Mouse (Mus musculus) skeletal muscle tissue, adult 2 months (tissue): ENCODE measurements around the gene Dolpp1.

Experiments used
- DNase-seq: peaks from one replicate; pipeline ENCODE4 v3.0.0-alpha.2; 2012; ENCODE audit warnings: low read depth, low spot score

The Dolpp1 gene

DNA sequence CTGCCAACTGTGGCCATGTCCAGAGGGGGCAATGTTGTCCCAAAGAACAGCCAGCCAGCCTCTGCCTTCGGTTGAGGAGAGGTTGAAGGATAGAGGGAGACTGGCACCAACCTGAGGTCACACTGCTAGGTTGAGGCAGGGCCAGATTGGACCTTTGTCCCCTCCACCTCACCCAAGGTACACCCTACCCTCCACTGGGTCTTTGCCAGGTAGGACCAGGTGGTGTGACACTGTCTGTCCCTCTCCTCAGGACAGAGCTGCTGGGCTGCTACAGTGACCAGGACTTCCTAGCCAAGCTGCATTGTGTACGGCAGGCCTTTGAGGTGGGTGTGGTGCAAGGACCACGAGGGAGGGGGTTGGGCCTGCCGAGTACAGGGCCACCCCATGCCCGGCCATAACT is 14.3 kb upstream of the Dolpp1 start:
- DNase-seq = no peak

- DNase-seq = no peak
Measured at GRCm38 (mm10) chr2:30379307-30379706, 12.7 kb upstream of the Dolpp1 start.

DNA sequence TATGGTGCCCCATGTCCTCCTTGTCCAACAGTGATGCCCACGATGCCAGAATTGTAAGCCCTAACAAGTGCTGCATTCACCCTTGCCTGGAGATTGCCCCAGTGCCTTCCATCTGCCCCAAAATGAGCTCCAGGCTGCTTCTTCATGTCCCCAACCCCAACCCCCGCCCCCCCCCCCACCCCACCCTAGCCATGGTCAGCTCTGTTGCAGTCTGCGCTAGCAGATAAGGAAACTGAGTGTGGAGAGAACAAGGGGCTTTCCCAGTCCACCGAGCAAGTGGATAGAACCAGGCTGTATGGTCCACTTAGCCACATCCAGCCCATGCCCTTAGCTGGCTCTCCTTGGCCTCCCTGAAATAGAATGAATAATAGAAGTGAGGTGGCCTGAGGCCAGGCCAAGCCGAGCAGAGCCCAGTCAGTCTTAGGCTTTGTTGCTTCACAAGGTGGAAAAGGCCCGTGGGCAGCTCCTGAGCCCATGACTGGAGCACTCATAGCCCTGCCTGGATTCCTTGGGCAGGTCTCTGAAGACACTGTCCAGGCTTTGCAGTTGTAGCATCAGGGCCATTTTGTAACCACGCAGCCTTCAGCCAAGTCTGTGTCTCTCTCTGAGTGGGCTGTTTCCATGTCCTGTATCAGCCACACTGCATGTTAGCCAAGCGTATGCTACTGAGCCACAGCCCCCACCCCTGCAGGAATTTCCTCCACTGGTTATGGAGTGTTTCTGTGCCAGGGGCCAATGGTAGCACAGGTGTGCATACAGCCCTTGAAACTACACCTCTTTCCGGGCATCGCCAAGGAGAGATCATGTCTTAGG is 11.3 kb upstream of the Dolpp1 start:
- DNase-seq = no peak

- peak; percentile 58 for DNase-seq
Measured at GRCm38 (mm10) chr2:30381377-30381725, 10.7 kb upstream of the Dolpp1 start.

DNA sequence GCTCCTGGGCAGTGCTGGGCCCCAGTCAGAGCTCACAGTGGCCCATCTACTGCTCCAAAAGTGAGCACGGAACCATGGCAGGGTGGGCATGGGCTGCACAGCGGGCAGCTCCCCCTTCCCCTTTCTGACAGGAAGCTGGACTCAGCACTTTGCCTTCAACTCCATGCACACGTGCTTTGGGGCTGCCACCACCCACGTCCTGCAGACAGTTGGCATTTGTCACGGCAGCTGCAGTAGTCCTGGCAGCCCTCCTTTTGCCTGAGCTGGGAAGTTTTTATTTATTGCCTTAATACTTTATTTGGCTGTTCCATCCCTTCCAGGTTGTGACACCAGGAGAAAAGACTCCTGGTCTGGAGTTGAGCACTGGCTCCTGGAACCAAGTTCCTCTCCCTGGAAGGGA is 7.2 kb upstream of the Dolpp1 start:
- no peak for DNase-seq

- DNase-seq = no peak
Measured at GRCm38 (mm10) chr2:30385591-30385990, 6.5 kb upstream of the Dolpp1 start.

GRCm38 (mm10) chr2:30386913-30387312 is 5.1 kb upstream of the Dolpp1 start:
- no peak for DNase-seq

DNA sequence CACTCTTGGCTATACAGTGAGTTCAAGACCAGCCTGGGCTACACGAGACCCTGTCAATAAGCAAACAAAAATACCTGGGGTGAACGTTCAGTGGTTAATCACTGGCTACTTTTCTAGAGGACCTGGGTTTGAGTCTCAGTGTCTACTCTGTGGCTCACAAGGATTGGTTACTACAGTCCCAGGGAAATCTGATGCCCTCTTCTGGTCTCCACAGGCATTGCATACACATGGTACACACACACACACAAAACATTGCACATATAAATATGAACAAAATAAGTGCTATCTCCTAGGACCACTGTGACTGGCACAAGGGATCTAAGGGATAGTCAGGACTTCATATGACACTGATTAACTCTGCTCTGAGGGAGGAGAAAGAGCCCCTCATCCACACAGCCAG is 3.1 kb upstream of the Dolpp1 start:
- no peak for DNase-seq

GRCm38 (mm10) chr2:30392577-30393369 is 719 bp downstream of the Dolpp1 start:
- peak; percentile 71 for DNase-seq

DNA sequence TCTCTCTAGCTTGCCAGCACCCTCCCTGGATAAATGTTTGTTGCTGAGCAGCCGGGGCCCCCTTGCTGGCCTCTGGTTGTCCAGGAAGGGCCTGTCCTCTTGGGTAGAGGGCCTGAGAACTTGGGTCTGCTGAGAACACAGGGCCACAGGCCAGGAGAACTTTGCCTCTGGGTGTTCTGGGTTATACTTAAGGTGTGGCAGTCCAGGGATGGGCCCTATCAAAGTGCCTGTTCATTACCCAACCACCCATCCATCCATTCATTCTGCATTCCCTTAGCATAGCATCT is 1.3 kb downstream of the Dolpp1 start:
- DNase-seq = no peak

GRCm38 (mm10) chr2:30395757-30396156 is 3.7 kb downstream of the Dolpp1 start:
- no peak for DNase-seq

DNA sequence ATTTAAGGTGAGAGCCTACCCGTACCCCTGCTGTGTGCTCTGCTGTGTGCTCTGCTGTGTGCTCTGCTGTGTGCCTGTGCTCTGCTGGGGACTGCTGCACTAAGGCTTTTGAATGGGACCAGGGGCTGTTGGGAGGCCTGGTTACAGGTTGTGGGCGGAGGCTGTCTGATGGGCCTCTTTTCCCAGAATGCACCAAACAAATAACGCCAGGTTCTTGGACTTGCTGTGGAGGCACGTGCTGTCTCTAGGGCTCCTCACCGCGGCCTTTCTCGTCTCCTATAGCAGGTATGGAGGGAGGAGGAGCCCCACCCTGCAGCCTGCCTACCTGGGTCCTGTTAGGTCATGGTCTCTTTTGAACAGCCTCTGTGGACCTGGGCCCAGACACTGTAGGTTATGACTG is 4.2 kb downstream of the Dolpp1 start:
- DNase-seq = no peak

GRCm38 (mm10) chr2:30397986-30398512 is 6.0 kb downstream of the Dolpp1 start:
- DNase-seq = no peak

DNA sequence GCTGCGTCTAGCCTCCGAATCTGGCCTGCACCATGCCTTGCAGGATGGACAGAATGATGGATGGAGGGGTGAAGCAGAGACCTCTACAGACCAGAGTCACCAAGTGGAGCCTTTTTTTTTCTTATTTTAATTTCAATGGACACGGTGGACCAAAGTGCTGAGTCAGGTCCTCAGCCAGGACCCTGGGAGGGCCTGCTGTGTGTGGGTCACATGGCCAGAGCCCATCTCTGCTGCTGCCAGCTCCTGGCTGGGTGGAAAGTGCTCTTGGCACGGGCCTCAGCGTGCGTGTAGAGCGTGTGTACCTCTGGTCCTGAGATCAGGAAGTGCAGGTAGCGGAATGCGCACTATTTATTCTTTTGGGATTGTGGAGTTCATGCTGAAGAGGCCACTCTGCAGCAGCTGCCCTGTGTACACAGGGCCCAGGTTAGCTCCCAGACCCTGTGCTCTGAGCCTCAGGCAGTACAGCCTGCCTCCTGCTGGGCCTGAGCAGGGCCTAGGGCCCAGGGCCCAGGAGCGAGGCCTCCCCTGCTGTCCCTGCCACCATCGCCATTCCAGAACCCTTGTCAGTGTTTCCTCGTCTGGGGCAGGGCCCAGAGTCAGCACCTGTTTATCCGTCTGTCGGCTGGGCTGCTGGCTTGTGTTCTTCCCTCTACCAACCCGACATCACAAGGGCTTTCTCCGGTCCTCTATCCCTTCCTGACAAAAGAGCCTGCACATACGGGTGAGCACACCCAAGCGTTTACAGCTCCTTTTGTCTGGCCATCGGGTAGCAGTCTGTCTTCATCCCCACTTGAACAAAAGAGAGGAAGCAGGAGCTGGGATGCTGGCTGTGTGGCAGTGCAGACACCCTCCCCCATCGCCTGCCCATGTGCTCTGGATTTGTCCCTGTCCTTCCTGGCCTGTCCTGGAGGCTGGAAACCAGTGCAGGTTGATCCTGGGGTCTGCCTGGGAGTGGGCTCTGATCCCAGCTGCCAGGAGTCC is 7.4 kb downstream of the Dolpp1 start:
- DNase-seq = no peak

DNA sequence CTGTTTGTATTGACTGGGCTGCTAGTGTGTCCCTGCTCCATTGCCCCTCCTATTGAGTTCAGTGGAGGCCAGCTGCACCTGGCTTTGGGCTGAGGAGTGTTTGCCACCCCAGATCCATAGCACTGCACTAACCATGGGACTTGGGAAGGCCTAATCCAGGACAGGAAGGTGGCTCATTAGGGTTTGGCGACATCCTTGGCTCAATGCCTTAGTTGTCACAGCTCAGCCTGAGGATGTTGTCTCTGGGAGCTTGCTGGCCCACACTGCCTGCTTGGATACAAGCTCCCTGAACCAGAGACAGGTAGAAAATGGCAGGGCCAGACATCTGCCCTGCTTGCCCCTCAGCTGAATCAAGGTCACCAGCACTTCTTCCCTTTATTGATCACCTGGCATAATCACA is 9.5 kb downstream of the Dolpp1 start:
- no peak for DNase-seq

DNA sequence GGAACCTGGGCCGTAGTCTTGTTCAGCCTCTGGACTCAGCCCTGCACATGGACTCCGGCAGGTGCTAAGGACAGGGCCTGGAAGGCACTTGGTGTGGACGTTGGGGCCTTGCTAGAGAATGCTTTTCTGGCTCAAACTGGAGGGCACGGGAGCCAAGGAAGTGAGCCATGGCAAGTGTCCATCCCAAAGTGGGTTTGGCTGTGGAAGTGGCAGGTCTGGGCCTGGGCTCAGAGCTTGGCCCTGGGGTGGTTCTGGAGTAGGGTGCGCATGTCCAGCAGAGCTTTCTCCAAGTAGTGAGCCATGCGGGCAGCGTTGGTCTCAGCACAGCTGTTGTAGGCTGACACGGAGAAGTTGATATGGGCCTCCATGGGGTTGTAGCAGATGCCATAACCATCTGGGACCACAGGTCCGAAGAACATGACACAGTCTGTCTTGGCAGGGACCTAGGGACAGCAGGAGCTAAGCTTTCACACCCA is 10.3 kb downstream of the Dolpp1 start:
- peak; percentile 86 for DNase-seq

DNA sequence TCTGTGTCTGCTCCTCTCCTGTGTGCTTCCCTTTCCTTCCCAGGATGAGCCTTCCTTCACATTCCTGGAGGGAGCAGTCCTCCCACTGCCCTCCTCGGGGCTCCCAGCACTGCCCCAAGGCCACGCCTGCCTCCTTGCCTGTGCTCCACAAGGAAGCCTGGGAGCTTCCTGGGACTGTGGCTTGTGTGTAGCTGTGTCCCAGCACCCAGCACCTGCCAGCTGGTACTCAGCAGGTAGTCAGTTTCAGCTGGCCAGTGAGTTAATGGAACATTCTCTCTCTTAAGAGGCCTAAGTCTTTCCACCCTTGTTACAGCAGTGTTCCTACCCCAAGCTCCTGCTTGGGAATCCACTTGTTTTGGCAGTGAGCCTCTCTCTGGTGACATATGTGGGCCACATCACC is 10.8 kb downstream of the Dolpp1 start:
- no peak for DNase-seq

DNA sequence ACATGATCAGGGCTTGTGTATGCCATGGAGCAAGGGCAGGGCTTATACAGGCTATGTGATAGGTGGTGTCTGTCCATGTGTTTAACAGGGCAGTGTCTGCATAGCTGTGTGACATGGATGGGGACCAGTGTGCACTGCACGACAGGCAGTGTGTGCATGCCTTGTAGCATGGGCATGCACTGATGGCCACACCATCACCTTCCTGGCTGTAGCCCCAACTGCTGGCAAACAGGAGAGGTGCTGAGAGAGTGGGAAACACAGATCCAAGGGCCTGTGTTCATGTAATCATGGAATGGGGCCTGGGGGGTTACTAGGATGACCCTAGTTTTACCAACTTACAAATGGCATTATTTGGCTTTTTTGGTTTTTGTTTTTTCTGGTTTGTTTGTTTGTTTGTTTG is 11.8 kb downstream of the Dolpp1 start:
- DNase-seq = no peak

DNA sequence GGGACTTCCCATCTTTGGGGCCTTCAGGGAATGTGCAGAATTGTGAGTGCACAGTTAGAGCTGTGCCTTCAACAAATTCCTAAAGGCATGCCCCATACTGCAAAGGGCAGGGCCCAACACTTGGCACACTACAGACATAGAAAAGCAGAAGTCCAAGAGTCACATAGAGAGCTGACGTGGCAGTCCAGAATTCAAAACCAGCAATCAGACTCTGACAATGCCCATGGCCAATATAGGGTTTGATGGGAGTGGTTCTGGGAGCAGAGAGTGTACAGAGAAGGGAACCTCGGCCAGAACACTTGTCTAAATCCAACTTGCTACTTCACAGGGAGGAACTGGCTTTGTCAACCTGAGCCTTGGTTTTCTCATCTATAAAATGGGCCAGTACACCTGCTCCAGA is 15.2 kb downstream of the Dolpp1 start:
- no peak for DNase-seq

DNA sequence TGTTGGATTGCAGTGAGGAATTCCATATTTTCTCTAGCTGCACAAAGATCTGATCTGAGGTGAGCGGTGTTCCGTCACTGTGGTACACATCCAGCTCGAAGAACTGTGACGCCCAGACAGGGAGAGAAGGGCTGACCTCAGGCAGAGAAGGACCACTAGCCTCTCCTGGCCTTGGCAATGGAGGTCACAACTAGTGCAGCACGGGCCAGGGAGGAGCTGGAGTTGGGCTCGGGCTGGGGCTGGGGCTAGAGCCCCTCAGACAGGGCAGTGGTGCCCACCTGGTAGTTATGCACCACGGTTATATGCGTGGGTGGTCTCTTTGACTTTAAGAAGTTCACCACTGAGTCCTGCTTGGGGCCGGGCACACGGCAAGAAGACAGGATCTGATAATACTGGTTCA is 15.7 kb downstream of the Dolpp1 start:
- no peak for DNase-seq

DNA sequence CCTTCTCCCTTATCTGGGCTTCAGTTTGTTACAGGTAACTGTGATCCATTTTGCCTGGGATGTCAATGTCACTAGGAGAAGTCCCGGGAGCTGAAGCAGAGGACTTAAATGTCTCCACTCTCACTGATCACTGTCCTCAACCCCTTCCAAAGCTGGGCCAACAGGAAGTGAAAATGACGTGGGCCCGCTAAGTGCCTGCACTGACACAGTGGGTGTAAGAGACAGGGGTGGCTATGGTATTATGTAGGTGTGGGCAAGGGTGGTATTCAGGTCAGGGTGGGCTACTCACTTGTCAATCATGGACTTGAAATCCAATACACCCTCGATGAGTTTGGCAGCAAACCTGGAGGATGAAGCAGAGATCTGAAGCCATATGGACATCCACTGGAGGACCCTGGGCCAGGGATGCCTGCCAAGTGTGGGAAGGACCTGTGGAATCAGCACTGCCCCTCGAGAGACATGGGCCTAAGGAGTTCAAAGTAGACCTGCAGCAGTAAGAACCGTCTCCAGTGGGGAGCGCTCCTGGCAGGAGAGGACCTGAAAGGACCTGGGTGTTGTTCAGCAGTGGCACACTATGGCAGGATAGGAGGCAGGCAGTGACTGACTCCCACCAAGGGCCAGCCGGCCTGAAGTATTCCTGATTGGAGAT is 16.5 kb downstream of the Dolpp1 start:
- DNase-seq = no peak
